Mouse (Mus musculus) brain, embryonic 14.5 days (tissue): ENCODE measurements around the gene Galnt10.

Experiments used
- CTCF ChIP-seq: fragments of 200-500 bp; IDR thresholded peaks from 2 replicates; pipeline ENCODE4 v1.5.1; 2012; ENCODE audit warnings: inconsistent platforms, mild to moderate bottlenecking, moderate library complexity, borderline replicate concordance; ENCODE audit not compliant: insufficient read depth, insufficient read length; ENCODE audit errors: extremely low read depth
- POLR2A ChIP-seq: fragments of 200-500 bp; IDR thresholded peaks from 2 replicates; pipeline ENCODE4 v1.6.1; 2012; ENCODE audit warnings: mild to moderate bottlenecking, inconsistent platforms, borderline replicate concordance; ENCODE audit not compliant: poor library complexity, insufficient read depth, insufficient read length, severe bottlenecking; ENCODE audit errors: extremely low read depth

GRCm38 (mm10) chr11:57655669-57656325, 10.6 kb downstream of the Galnt10 start:
- no peak for TF ChIP-seq CTCF
- TF ChIP-seq POLR2A = no peak
